Mouse (Mus musculus): ENCODE measurements at regions not wholly inside any gene's neighbourhood (a gene's known extent, or its start where the extent isn't known, plus 50 kb on each side); places are given as distances from the start of the nearest gene placed in this dataset.

GRCm38 (mm10) chr17:44371620-44372019 lies 183.2 kb downstream of the Clic5 start:
- H3K27me3 ChIP-seq: no peaks in the 10 kb centered on the region
- no peak for ATAC-seq (ENCODE audit: low FRiP score)
- no peak overlapping the region for H3K4me2 ChIP-seq
- H3K9ac ChIP-seq: no peak overlapping the region
- no peaks in the 10 kb centered on the region for H3K9me3 ChIP-seq
- H3K4me1 ChIP-seq: no peaks in the 10 kb centered on the region
- 70% methylated on average over 3 of the region's 3 CpGs for WGBS
- no peaks in the 10 kb centered on the region for H3K36me3 ChIP-seq (replicated peaks)
- no peak overlapping the region for H3K27ac ChIP-seq
- H3K4me3 ChIP-seq (replicated peaks): no peak overlapping the region

- no peak for ATAC-seq (ENCODE audit: low FRiP score)
- Histone ChIP-seq H3K4me1 (no peaks in the 10 kb centered on the region), H3K4me2 (no peak overlapping the region), H3K27ac (no peak overlapping the region), H3K36me3 (replicated peaks) (no peaks in the 10 kb centered on the region), H3K9ac (no peak overlapping the region), H3K9me3 (no peaks in the 10 kb centered on the region), H3K4me3 (replicated peaks) (no peak overlapping the region), H3K27me3 (no peaks in the 10 kb centered on the region)
- WGBS: 91% methylated on average over 8 of the region's 8 CpGs
Measured at GRCm38 (mm10) chr17:44373744-44374456, 185.5 kb downstream of the Clic5 start.

DNA sequence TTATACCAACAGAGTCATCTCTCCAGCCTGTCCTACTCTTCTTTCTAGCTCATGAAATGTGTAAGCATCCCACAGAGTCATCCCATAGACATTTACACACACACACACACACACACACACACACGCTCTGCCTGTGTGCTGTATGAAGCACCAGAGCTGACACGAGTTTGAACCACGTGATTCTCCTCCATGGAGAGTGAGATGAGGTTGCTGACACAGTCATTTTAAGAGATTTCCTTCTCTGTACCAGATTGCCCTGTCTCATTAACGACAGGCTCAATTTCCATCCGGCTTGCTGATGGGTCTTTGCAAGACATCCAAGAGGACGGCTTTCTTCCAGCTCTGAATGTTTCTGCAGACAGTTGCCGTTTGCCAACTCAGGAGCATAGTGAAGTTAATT lies 190.0 kb downstream of the Clic5 start:
- Histone ChIP-seq H3K36me3 (replicated peaks) (no peaks in the 10 kb centered on the region), H3K27ac (no peak overlapping the region), H3K4me1 (no peaks in the 10 kb centered on the region), H3K9ac (no peak overlapping the region), H3K4me2 (no peak overlapping the region), H3K9me3 (no peaks in the 10 kb centered on the region), H3K27me3 (peaks cover 2% of the 10 kb centered on the region; the same call in 1 of the 2 replicates), H3K4me3 (replicated peaks) (no peak overlapping the region)
- WGBS: 77% methylated on average over 7 of the region's 7 CpGs
- ATAC-seq (ENCODE audit: low FRiP score): no peak

DNA sequence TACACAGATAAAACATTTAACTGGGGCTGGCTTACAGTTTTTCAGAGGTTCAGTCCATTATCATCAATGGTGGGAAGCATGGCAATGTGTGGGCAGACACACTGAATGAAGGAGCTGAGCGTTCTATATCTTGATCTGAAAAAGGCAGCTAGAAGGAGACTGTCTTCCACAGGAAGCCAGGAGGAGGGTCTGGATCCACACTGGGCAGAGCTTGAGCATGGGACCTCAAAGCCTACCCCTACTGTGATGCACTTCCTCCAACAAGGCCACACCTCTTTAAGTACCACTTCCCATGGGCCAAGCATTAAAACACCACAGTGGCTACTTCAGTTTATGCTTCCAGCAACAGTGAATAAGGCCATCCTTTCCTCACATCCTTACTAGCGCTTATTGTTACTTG lies 200.5 kb downstream of the Clic5 start:
- ATAC-seq (ENCODE audit: low FRiP score): no peak
- Histone ChIP-seq H3K36me3 (replicated peaks) (no peaks in the 10 kb centered on the region), H3K9ac (no peak overlapping the region), H3K4me3 (replicated peaks) (no peak overlapping the region), H3K9me3 (no peaks in the 10 kb centered on the region), H3K27me3 (peaks cover 32% of the 10 kb centered on the region), H3K27ac (no peak overlapping the region), H3K4me2 (no peak overlapping the region), H3K4me1 (no peaks in the 10 kb centered on the region)
- WGBS: 94% methylated on average over 2 of the region's 2 CpGs

DNA sequence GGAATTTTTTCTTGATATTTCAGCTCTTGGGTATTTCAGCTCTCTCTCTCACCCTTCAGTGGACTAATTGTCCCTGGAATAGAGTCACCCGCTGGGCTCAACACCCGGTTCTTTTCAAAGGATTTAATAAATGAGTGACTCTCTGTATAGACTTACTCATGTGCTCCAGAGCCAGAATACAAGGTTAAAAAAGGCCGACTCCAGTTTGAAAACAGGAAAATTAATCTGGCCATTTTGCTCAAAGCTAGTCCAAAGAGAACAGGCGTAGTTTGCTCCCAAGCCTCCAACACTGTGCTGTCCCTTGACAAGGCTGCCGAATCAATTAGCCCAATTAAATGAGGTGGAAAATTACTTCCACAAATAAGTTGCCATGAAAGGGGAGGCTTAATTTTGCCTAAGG lies 209.4 kb downstream of the Clic5 start:
- Histone ChIP-seq H3K4me3 (replicated peaks) (no peak overlapping the region), H3K9me3 (no peaks in the 10 kb centered on the region), H3K27ac (no peak overlapping the region), H3K4me2 (no peak overlapping the region), H3K4me1 (peaks cover 4% of the 10 kb centered on the region), H3K36me3 (replicated peaks) (no peaks in the 10 kb centered on the region), H3K9ac (no peak overlapping the region), H3K27me3 (peaks cover 91% of the 10 kb centered on the region)
- peak; percentile 70 for ATAC-seq (ENCODE audit: low FRiP score)
- WGBS: 6% methylated on average over 5 of the region's 5 CpGs

DNA sequence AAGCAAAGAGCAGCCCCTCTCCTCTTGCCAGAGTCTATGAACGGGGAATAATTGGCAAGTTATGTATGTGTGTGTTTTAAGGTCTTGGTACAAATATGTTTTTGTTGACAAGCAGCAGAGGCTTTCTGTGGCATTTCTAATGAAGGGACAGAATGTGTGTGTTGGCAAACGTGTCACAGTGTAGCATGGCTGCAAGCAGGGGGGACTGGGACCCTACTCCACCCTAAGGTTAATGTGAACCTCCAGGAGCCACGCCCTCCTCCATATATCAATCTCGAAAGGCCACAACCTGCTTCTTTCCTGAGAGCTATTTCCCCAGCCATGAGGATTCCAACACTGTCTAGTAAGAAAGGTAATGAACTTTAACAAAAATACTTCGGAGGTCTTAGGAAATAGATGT lies 209.8 kb downstream of the Clic5 start:
- H3K27ac ChIP-seq: no peak overlapping the region
- 33% methylated on average over 5 of the region's 5 CpGs for WGBS
- no peak overlapping the region for H3K9ac ChIP-seq
- H3K4me2 ChIP-seq: no peak overlapping the region
- peak; percentile 41; the same call in 1 of the 2 replicates for ATAC-seq (ENCODE audit: low FRiP score)
- H3K9me3 ChIP-seq: no peaks in the 10 kb centered on the region
- H3K4me3 ChIP-seq (replicated peaks): no peak overlapping the region
- H3K27me3 ChIP-seq: peaks cover 89% of the 10 kb centered on the region
- no peaks in the 10 kb centered on the region for H3K36me3 ChIP-seq (replicated peaks)
- H3K4me1 ChIP-seq: peaks cover 4% of the 10 kb centered on the region

- Histone ChIP-seq H3K27me3 (peaks cover 64% of the 10 kb centered on the region), H3K4me2 (no peak overlapping the region), H3K9ac (no peak overlapping the region), H3K4me1 (no peaks in the 10 kb centered on the region), H3K9me3 (0 out of 2 replicates have a peak, but pooled peaks cover 2% of the 10 kb centered on the region), H3K27ac (no peak overlapping the region), H3K36me3 (replicated peaks) (no peaks in the 10 kb centered on the region), H3K4me3 (replicated peaks) (no peak overlapping the region)
- no peak for ATAC-seq (ENCODE audit: low FRiP score)
- WGBS: 87% methylated on average over 6 of the region's 6 CpGs
Measured at GRCm38 (mm10) chr17:44404923-44405322, 216.5 kb downstream of the Clic5 start.

DNA sequence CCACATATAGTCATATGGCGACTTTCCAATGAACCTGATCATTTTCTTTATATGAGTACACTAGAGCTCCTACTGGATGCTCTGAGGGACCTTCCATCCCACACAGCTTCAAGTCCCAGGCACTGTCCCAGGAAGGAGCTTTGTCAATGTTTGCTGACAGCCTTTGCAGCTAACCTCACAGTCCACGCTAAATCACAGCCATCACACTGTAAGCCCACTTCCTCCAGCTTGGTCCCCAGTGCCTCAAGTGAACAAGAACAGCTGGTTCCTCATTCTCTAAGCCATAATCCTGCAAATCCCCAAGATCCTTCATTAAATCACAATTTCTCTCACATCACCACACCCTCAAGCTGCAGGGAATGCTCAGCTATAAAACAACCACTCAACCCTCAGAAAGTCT lies 222.6 kb downstream of the Clic5 start:
- WGBS: 79% methylated on average over 2 of the region's 2 CpGs
- H3K9me3 ChIP-seq: peaks cover 3% of the 10 kb centered on the region; the same call in 1 of the 2 replicates
- no peaks in the 10 kb centered on the region for H3K36me3 ChIP-seq (replicated peaks)
- H3K9ac ChIP-seq: no peak overlapping the region
- H3K27me3 ChIP-seq: peaks cover 19% of the 10 kb centered on the region
- H3K4me3 ChIP-seq (replicated peaks): no peak overlapping the region
- H3K4me1 ChIP-seq: no peaks in the 10 kb centered on the region
- no peak for ATAC-seq (ENCODE audit: low FRiP score)
- no peak overlapping the region for H3K4me2 ChIP-seq
- H3K27ac ChIP-seq: no peak overlapping the region

- Histone ChIP-seq H3K4me2 (no peak overlapping the region), H3K9me3 (peaks cover 9% of the 10 kb centered on the region; the same call in 1 of the 2 replicates)
- 84% methylated on average over 11 of the region's 11 CpGs for WGBS
Measured at GRCm38 (mm10) chr17:44418676-44419404, 230.5 kb downstream of the Clic5 start.

DNA sequence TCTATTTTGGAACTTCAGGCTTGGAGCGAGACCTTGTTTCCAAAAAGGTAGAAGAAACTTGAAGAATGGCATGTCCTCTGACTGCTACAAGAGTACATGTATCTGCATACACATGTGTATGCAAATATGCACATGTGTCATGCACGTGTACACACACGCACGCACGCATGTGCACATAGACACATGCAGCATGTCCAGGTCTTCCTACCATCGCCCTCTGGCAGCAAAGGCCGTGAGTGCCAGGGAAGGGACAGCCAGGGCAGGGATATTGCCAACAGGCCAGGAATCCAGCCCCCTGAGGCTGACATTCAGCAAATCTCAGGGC lies 231.0 kb downstream of the Clic5 start:
- no peaks in the 10 kb centered on the region for H3K27me3 ChIP-seq
- no peak for ATAC-seq (ENCODE audit: low FRiP score)
- no peak overlapping the region for H3K4me3 ChIP-seq (replicated peaks)
- no peaks in the 10 kb centered on the region for H3K4me1 ChIP-seq
- H3K27ac ChIP-seq: no peak overlapping the region
- H3K9ac ChIP-seq: no peak overlapping the region
- H3K4me2 ChIP-seq: no peak overlapping the region
- H3K9me3 ChIP-seq: peaks cover 9% of the 10 kb centered on the region; the same call in 1 of the 2 replicates
- 92% methylated on average over 7 of the region's 7 CpGs for WGBS
- H3K36me3 ChIP-seq (replicated peaks): no peaks in the 10 kb centered on the region

More at GRCm38 (mm10) chr17:44418676-44419404, 230.5 kb downstream of the Clic5 start:
- Histone ChIP-seq H3K27ac (no peak overlapping the region), H3K4me3 (replicated peaks) (no peak overlapping the region), H3K27me3 (no peaks in the 10 kb centered on the region), H3K9ac (no peak overlapping the region), H3K4me1 (no peaks in the 10 kb centered on the region), H3K36me3 (replicated peaks) (no peaks in the 10 kb centered on the region)
- ATAC-seq (ENCODE audit: low FRiP score): no peak

DNA sequence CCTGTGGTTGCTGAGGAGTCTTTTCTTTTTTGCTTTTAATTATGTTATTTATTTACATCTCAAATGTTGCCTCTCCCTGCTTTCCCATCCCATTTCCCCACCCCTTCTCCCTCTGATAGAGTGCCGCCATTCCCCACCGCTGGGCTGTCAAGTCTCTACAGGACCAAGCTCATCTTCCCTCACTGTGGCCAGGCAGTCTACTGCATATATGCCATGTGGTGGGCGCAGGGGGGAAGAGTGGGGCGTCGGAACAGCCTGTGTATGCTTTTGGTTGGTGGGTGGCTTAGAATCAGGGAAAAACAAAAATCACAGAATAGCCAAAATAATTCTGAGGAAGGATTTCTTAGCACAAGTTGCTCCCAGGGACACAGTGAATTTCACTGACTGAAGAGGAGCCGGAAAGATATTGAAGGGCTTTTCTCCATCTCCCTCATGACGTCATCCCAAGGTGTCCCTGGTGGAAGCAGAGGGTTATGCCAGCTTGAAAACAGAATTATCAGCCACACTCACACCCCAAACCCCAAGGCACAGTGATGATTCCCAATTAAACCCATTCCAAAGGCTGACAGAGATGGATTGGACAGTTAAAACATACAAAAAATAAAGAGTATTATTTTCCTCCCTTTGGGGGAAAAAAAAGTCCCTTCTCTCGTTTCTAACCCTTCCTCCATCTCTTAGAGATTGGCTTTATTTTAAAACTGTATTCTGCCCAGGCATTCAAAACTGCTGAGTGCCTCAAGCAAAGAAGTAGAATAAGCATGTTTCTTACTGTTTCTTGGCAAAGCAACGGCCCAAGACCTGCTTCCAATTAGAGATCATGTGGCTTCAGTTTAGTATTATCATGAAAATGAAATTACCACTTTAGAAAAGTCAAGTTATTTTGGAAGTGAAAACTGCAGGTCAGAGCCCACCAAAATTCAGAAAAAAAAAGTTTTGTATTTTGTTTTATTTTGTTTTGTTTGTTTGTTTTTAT lies 232.0 kb downstream of the Clic5 start:
- no peaks in the 10 kb centered on the region for H3K36me3 ChIP-seq (replicated peaks)
- WGBS: 83% methylated on average over 9 of the region's 9 CpGs
- no peaks in the 10 kb centered on the region for H3K27me3 ChIP-seq
- H3K9me3 ChIP-seq: peaks cover 9% of the 10 kb centered on the region; the same call in 1 of the 2 replicates
- no peak overlapping the region for H3K27ac ChIP-seq
- no peak overlapping the region for H3K4me3 ChIP-seq (replicated peaks)
- H3K9ac ChIP-seq: no peak overlapping the region
- H3K4me2 ChIP-seq: no peak overlapping the region
- no peak for ATAC-seq (ENCODE audit: low FRiP score)
- no peaks in the 10 kb centered on the region for H3K4me1 ChIP-seq

- Histone ChIP-seq H3K9ac (no peak overlapping the region), H3K4me3 (replicated peaks) (no peak overlapping the region), H3K27ac (no peak overlapping the region), H3K4me1 (no peaks in the 10 kb centered on the region), H3K4me2 (no peak overlapping the region), H3K36me3 (replicated peaks) (no peaks in the 10 kb centered on the region), H3K9me3 (no peaks in the 10 kb centered on the region), H3K27me3 (no peaks in the 10 kb centered on the region)
- 89% methylated on average over 2 of the region's 2 CpGs for WGBS
- ATAC-seq (ENCODE audit: low FRiP score): no peak
Measured at GRCm38 (mm10) chr17:44422161-44422560, 233.8 kb downstream of the Clic5 start.
